Mouse (Mus musculus) T-helper 2 cell (primary cell): ENCODE data around the gene Med20.

Source experiments
- in situ Hi-C: fragments of 300-600 bp; cut with MboI, MseI; formaldehyde crosslinking; loops from one replicate; pipeline ENCODE4 v1.15.1; 2025; ENCODE audit warnings: high pct_unique_total_duplicates

Med20 gene

DNA sequence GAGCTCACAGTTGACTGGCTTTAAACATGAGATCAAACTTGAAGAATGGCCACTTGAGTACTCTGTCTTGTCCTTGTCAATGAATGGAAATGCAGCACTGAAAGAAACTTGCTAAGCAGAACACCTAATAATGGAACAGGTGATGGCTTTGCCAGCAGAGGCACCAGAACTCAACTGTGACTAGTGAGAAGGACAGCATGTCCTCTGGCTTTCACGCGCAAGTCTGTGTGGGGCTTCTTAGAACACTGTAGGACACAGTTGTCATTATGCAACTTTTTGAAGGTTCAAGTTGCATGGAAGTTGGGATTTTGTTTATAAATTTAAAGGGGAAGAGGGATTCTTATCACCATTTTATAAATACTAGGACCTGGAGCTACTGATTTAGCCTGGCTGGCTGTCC, 13.7 kb downstream of the Med20 start:
- in situ Hi-C loops = no loop called here

DNA sequence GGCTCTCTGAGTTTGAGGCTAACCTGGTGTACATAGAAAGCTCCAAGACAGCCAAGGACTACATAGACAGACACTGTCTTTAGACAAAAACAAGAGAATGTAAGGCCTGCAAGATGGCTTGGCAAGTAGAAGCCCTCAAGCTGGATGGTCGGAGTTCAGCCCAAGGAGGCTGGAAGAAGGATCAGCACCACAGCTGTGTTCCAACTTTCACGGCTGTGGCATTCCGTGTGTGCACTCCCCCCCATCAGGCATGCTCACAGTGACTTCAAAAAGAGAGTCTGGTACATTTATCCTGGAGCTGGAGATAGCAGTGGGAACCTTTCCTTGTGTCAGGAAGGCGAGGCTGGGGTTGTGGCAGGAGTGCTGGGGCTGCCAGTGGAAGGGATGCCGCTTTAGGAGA, 14.6 kb downstream of the Med20 start:
- in situ Hi-C loops = no loop called here

DNA sequence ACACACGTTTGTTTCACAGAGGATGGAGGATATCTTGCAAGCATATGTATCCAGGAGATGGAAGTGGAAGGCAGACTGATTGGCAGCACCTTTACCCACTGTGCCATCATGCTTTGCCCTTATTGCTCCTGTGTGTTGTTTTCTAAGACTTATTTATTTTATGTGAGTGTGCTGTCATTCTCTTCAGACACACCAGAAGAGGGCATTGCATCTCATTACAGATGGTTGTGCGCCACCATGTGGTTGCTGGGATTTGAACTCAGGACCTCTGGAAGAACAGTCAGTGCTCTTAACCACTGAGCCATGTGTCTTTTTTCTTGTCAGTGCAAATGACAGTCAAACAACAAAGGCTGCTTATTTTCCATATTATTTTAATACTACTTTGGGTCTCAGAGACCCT, 16.4 kb downstream of the Med20 start:
- in situ Hi-C loops = no loop called here

DNA sequence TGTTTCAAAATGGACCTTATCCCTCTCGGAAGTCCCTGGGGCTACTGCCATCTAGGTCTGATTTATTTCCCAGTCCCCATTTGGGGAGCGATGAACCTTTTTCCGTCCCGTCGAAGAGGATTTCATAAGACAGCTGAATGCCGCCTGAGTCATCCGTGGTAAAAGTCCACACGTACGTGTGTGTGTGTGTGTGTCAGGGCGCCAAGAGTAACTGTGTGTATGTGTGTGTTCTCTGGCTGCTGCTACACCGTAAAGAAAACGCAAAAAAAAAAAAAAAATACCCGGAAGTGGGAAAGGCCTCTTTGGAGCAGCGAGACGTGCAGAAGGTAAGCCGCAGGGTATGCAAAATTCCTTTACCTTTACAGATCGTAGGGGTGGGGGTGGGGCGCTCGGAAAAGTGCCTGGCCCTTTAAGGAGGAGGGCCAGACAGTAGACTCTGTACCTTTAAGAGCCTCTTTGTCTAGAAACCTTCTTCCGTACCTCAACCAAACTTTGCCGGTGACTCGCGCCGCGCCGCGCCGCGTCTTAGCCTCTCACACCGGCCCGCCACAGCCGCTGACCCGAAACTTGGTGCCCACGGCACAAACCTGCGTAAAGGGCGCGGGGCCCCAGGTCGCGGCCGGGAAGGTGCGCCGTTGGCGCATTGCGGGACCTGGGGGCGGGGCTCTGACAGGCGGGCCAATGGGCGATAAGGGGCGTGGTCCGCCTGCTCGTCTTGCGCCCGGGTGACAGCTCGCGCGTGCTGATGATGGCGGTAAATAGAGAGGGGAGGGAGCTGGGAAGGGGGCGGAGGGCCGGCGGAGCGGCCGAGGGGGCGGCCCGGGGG, 17.7 kb downstream of the Med20 start:
- in situ Hi-C loops = no loop called here

DNA sequence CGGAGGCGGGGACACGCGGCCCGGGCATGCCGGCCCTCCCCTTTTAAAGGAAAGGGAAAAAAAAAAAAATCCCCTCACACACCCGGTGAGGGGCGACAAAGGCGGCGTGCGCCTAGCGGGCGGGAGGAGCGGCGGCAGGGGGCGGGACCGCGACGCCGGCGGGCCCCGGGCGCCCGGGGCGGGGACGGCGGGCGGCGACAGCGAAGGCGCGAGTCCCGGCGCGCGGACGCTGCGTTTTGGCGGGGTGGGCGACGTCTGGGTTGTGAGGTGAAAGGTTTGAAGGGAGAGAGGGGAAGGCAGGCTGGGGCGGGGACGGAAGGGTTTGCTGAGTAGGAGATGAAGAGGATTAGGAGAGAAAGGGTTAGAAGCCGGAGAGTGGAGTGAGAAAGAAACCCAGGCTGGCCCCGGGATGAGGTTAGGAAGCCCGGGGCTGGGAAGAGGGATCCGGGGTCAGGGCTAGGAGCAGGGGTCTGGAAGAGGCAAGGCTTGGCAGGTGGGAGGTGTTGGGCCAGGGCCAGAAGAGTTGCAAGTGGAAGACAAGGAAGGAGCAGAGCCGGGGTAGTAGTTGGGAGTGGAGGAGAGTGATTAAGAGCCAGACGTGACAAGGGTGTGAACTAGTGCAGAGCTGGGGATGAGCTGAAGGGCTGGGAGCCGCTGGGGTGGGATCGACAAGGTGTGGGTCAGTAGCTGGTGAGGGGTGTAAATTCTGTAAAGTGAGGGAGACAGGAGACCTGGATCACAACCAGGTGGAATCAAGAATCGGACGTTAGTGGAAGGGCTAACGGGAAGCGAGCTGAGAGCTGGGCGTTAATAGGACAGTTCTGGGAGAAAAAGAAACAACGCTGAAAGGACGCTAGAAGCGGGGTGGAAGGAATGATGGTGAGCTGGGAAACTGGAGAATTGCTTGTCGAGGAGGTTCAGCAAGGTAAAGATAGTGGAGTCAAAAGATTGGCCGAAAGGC, 18.6 kb downstream of the Med20 start:
- in situ Hi-C loops = loop anchor here (5.0 kb wide), 1 partner anchor 52 kb away; no protein-coding TSS in a partner anchor

DNA sequence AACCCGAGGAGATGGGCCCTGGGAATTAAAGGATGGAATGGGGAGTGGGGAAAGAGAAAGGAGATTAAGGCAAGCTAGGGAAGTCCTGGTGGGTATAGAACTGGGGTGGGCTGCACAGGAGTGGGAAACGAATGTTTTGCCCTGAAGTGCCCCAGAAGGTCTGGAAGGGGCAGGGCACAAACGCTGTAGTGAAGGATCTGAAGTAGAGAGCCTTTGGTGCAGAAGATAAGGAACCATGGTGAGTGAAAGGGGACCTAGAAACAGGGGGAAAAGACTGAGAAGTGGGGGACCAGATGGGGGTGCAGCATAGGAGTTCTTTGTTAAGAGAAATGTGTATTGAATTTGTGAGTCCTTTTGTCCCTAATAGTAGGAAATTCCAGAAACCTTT, 19.3 kb downstream of the Med20 start, which contains the start of gene Usp49:
Gene Usp49, plus strand, starts transcription at position 13 of the 388 bp plus-strand sequence.
- in situ Hi-C loops = loop anchor here (5.0 kb wide), 1 partner anchor 52 kb away; no protein-coding TSS in a partner anchor

DNA sequence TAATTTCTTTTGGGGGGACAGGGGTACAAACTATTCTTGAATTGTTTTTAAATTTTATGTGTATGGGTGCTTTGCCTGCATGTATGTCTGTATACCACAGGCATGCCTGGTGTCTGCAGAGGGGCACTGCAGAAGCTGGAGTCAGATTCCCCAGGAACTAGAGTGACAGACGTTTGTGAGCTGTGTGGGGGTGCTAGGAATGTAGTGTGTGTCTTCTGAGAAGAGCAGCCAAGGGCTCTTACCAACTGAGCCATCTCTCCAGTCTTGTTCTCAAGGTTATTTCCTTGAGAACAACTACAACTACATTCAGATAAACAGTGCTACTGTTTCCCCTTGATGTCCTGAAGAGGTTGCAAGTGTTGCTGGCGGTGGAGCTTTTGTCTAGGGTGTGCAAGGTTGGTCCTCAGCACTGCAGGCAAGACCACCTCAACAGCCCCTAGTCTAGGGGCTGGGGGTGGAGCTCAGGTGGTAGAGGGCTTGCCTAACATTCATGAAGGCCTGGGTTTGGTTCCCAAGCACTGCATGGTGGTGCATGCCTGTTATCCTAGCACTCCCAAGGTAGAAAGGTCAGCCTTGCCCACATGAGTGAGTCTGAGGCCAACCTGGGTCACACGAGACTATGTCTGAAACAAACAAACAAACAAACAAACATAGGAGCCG, 20.9 kb downstream of the Med20 start:
- in situ Hi-C loops = loop anchor here (5.0 kb wide), 1 partner anchor 50 kb away; no protein-coding TSS in a partner anchor

DNA sequence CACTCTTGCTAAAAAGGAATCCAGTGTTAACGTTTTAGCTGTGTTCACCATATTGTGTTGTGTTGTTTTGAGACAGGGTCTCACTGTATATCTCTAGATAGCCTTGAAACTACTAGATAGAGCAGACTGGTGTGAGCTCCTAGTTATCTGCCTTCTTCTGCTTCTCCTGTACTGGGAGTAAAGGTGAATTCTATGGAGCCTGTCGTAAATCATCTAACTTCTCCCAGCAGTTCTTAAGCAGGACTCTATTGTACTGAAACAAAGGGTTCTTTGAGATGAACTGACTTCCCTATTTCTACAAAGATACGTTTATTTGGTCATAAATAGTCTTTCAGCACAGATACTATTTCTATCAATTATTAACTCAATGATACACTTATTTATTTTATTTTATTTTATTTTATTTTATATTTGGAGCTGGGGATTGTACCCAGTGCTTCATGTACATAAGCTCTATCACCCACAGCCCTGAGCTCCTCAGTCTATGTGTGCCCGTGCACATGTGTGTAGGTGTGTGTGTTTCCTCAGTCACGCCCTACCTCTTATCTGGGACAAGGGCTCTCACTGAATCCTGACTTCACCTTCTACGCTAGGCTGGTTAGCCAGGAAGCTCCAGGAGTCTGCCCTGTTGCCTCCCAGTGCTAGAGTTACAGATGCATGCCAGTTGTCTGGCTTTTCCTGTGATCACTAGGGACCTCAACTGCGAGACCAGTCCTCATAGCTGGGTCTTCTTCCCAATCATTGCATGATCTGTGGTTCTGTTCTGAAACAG, 22.8 kb downstream of the Med20 start:
- in situ Hi-C loops = loop anchor here (5.0 kb wide), 1 partner anchor 48 kb away; no protein-coding TSS in a partner anchor

DNA sequence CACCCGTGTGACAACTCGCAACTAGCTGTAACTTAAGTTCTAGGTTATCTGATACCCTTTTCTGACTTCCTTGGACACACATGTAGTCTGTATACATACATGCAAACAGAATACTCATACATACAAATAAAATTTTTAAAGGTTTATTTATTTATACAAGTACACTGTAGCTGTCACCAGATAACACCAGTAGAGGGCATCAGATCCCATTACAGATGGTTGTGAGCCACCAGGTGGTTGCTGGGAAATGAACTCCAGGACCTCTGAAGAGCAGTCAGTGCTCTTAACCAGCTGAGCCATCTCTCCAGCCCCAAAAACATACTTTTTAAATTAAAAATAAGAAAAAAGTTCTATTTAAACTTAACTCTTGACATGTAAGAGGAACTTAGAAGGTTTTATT, 31.6 kb downstream of the Med20 start:
- in situ Hi-C loops = no loop called here

DNA sequence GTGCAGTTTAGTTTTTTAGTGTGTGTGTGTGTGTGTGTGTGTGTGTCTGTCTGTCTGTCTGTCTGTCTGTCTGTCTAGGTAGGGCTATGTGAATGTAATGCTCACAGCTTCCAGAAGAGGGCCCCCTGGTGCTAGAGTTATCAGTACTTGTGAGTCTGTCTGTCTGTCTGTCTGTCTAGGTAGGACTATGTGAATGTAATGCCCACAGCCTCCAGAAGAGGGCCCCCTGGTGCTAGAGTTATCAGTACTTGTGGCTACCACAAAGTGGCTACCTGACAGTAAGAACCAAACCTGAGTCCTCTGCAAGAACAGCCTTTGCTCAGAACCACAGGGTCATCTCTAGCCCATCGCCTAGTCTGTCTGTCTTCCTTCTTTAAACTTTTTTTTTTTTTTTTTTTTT, 35.3 kb downstream of the Med20 start:
- in situ Hi-C loops = no loop called here

DNA sequence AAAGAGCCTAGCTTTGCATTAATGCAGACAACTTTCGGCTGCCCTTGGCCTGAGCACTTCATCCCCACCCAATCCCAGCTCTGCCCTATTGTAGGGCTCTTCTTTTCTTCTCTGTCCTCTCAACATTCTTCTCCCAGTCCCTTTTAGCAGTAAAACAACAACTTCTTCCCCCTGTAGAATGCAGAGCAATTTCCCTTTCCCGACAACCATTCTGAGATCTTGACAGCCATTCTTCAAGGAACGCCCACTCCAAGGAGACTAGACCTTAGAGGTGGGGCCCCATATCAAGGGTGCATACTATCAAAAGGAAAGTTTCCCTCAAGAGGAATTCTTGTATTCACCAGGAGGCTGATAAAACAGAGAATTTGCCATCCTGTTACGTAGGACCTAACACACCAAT, 37.6 kb downstream of the Med20 start:
- in situ Hi-C loops = no loop called here

DNA sequence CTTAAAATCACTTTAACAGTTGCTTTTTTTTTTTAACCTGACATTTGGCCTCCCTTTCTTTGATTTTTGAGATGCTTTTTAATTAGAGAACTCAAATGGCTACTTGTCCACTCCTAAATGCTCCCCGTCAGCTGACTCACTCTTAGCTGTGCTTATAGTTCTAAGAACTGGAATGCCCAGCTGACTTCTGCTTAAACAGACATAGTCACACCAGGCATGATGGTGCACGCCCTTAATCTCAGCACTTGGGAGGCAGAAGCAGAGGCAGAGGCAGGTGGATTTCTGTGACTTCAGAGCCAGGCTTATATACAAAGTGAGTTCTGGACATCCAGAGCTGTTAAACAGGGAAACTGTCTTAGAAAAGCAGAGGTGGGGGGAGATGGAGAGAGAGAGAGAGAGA, 40.6 kb downstream of the Med20 start:
- in situ Hi-C loops = loop anchor here (10.0 kb wide), 1 partner anchor 593 kb away; the partner anchor contains the start of gene Trem3

DNA sequence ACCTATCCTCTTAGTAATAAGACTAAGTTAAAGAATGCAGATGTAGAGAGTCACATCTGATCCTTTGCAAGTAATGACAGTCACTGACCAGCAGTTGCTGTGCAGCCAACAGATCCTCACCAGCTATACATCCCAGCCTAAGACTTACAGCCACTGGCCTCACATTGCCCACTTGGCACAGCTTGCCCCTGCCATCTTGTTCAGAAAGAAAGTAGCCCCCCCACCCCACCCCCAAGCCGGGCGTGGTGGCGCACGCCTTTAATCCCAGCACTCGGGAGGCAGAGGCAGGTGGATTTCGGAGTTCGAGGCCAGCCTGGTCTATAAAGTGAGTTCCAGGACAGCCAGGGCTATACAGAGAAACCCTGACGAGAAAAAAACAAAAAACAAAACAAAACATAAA, 43.0 kb downstream of the Med20 start:
- in situ Hi-C loops = loop anchor here (10.0 kb wide), 1 partner anchor 590 kb away; the partner anchor contains the start of gene Trem3

DNA sequence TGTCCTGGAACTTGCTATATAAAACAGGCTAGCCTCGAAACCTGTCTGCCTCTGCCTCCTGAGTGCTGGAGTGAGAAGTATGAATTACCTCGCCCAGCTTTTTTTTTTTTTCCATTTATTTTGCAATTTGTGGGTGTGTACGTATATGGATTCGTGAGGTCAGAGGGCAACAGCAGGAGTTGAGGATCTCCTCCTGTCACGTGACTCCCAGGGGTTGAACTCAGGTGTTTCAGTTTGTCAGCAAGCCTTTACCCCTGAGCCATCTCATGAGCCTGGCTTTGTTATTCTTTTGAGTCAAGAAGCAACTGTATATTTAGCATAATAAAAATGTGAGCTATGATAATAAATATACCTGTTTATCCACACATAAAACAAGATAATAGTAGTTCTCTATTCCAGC, 44.3 kb downstream of the Med20 start:
- in situ Hi-C loops = loop anchor here (10.0 kb wide), 1 partner anchor 589 kb away; the partner anchor contains the start of gene Trem3

DNA sequence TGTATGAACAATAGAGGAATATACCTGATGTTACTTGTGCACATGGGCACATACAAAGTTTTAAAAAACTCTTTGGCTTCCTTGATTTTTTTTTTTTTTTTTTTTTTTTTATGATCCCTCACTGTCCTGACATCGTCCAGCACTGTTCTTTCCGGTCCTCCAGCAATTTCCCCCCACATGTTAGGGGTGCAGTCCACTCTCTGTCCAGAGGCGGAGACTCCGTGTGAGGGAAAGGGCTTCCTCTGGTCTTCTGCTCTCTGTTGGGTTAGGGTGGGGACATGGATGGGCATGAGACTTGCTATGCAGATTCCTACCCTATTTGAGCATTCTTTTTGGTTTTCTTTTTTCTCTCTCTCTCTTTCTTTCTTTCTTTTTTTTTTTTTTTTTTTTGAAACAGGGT, 46.5 kb downstream of the Med20 start:
- in situ Hi-C loops = loop anchor here (10.0 kb wide), 1 partner anchor 587 kb away; the partner anchor contains the start of gene Trem3

DNA sequence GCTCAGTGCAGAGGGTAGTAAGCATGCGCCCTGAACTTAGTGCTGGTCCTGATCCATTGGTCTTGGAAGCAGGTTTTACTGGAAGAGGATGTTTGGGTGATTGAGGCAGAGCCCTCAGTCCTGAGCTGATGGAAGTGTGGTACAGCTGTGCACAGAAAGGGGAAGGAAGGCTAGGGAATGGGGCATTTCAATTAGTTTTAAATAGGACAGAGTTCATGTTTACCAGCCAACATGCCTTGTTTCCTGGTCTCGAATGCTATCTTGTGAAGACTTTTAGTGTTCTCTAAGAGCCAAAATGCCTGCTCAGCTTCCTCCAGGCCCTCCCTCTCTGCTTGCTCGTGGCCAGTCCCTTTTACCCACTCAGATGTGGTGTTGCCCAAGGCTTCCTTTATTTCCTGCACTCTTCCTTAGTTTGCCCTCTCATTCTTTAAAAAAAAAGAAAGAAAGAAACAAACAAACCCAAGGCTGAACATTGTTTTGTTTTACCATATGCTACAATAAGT, 47.4 kb downstream of the Med20 start:
- in situ Hi-C loops = loop anchor here (10.0 kb wide), 1 partner anchor 586 kb away; the partner anchor contains the start of gene Trem3

DNA sequence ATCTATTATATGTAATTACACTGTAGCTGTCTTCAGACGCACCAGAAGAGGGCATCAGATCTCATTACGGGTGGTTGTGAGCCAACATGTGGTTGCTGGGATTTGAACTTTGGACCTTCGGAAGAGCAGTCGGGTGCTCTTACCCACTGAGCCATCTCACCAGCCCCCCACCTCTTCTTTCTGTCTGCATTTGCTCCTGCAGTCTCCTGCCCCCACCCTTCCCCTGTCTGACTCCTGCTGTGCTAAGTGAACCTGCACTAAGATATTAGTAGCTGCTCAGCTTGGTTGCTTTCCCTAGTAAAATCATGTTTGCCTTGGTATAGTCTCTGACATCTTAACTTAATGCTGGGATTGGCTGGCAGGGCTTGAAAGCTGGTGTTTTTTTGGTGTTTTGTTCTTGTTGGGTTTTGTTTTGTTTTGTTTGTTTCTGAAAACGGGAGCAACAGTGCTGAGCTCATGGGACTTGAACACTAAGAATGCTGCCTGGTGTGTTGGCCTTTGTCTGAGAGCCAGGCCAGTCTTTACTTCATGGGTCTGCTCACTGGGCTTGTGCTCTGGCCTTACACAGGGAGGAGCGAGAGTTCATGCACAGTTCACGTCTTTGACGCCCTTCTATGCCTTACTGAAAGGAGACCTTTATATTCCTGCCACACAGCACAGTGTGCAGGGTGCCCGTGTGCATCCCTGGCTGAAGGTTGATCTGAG, 51.8 kb downstream of the Med20 start:
- in situ Hi-C loops = no loop called here

DNA sequence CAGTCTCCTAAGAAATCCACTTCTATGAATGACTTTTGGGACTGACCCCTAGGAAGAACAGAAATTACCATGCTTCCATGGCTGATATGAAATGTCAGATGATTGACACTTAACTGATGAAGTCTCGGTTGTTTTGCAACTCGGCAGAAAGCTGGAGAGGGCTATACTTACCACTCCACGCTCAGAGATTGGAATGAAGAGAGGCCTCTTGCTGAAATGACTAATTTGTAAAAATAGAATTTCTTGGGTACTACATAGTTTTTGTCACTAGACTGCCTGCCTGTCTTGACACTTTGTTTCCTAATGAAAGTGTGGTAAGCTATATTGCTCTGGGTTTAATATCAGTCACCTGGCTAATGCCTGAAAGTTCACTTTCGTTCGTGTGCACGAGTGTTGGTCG, 53.1 kb downstream of the Med20 start:
- in situ Hi-C loops = no loop called here

DNA sequence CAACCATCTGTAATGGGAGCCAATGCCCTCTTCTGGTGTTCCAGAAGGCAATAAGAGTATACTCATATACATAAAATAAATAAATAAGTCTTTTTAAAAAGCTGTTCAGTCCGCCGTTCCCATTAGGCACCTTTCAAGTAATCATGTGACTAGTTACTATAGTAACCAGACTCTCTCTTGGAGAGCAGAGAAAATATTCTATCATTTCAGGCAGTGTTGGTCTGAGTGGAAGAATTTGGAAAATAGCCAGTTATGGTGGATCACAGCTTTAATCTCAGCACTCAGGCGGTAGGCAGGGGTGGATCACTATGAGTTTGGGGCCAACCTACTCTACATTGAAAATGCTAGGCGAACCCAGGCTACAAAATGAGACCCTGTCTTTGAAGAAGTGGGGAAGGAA, 57.8 kb downstream of the Med20 start:
- in situ Hi-C loops = no loop called here

DNA sequence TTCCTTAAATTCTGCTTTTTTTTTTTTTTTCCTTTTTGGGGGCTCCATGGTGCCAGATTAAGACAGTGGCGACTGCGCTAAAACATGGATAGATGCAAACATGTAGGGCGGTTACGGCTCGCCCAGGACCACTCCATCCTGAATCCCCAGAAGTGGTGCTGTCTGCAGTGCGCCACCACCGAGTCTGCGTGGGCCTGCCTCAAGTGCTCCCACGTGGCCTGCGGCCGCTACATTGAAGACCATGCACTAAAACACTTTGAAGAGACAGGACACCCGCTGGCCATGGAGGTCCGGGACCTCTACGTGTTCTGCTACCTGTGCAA, 60.6 kb downstream of the Med20 start:
- in situ Hi-C loops = no loop called here
